Comparison of ENCODE assay signal across 9 mouse cellular contexts in genomic region chr10:20204696-20205431, GRCm38 (mm10). TPM values are rescaled to one million over a fixed set of nuclear protein-coding genes. Genes with fewer than 3 reads are reported as not detected.
DNase-seq lines count a peak whose midpoint lies in the region; ATAC-seq and TF ChIP-seq lines count a peak whose summit lies in the region.
"Had no signal": no experiment of that assay in that cellular context is flagged by ENCODE, and none has a peak within 500 bp of the region (broad histone marks: within the 10 kb centered on the region; RNA-seq: fewer than 3 reads in every experiment).

No protein-coding gene starts in this region.

- TF ChIP-seq POLR2A in cortical plate, adult 2 months (IDR thresholded peaks at IDR 0.05; ENCODE audit: extremely low read depth, insufficient read depth, low read length): no peak

- peaks cover 43% of the 10 kb centered on the region for H3K4me1 ChIP-seq in hindbrain, embryonic 10.5 days (replicated peaks)
- no peaks in the 10 kb centered on the region; the same call in 1 of the 2 replicates for H3K4me1 ChIP-seq in hindbrain, postnatal 0 days (ENCODE audit: insufficient read depth, low read length)
- H3K4me1 ChIP-seq in cortical plate, adult 2 months (ENCODE audit: control insufficient read depth, insufficient read depth, low read length): peaks cover 2% of the 10 kb centered on the region; the same call in 1 of the 2 replicates
- H3K4me1 ChIP-seq in kidney, embryonic 14.5 days (ENCODE audit: control insufficient read depth, insufficient read depth, low read length): no peaks in the 10 kb centered on the region; the same call in 1 of the 2 replicates

- no peaks in the 10 kb centered on the region for H3K36me3 ChIP-seq in hindbrain, embryonic 10.5 days
- no peaks in the 10 kb centered on the region for H3K36me3 ChIP-seq in hindbrain, postnatal 0 days (ENCODE audit: insufficient read depth, low read length)
- H3K36me3 ChIP-seq in kidney, embryonic 14.5 days (ENCODE audit: control insufficient read depth, insufficient read depth, low read length): no peaks in the 10 kb centered on the region

- no peak overlapping the region for H3K4me2 ChIP-seq in hindbrain, postnatal 0 days (ENCODE audit: low read depth, low read length)
- H3K4me2 ChIP-seq in kidney, embryonic 14.5 days (replicated peaks; ENCODE audit: low read depth, low read length): peak overlapping the region; percentile 24

- peak overlapping the region; percentile 39 for H3K4me3 ChIP-seq in hindbrain, embryonic 10.5 days
- no peak overlapping the region for H3K4me3 ChIP-seq in hindbrain, postnatal 0 days (ENCODE audit: low read length)
- no peak overlapping the region for H3K4me3 ChIP-seq in cortical plate, adult 2 months (ENCODE audit: insufficient read depth, low read length)
- peak overlapping the region; percentile 21; the same call in 1 of the 2 replicates for H3K4me3 ChIP-seq in kidney, embryonic 14.5 days (ENCODE audit: low read length)

- no peak for TF ChIP-seq CTCF in hindbrain, postnatal 0 days (IDR thresholded peaks at IDR 0.05; ENCODE audit: low read depth)
- TF ChIP-seq CTCF in cortical plate, adult 2 months (IDR thresholded peaks at IDR 0.05; ENCODE audit: extremely low read depth, insufficient read depth, low read length): no peak

- no peak overlapping the region for H3K9ac ChIP-seq in hindbrain, postnatal 0 days (replicated peaks; ENCODE audit: low read length)
- H3K9ac ChIP-seq in kidney, embryonic 14.5 days (ENCODE audit: low read depth, low read length): peak overlapping the region; percentile 47; the same call in 1 of the 2 replicates

- no peak for ATAC-seq in hindbrain, postnatal 0 days
- peak; percentile 69 for ATAC-seq in kidney, embryonic 14.5 days (ENCODE audit: low FRiP score, low TSS enrichment)

- no peaks in the 10 kb centered on the region for H3K9me3 ChIP-seq in hindbrain, embryonic 10.5 days
- no peaks in the 10 kb centered on the region for H3K9me3 ChIP-seq in hindbrain, postnatal 0 days (ENCODE audit: low read length)
- no peaks in the 10 kb centered on the region for H3K9me3 ChIP-seq in kidney, embryonic 14.5 days (ENCODE audit: control insufficient read depth, low read length)

- H3K27ac ChIP-seq in hindbrain, embryonic 10.5 days: peak overlapping the region; percentile 86
- H3K27ac ChIP-seq in hindbrain, postnatal 0 days: no peak overlapping the region
- peak overlapping the region; percentile 74; the same call in 1 of the 2 replicates for H3K27ac ChIP-seq in cortical plate, adult 2 months (ENCODE audit: insufficient read depth, low read length)
- H3K27ac ChIP-seq in kidney, embryonic 14.5 days (ENCODE audit: low read depth, low read length): peak overlapping the region; percentile 76; the same call in 1 of the 2 replicates

- H3K27me3 ChIP-seq in hindbrain, embryonic 10.5 days (ENCODE audit: insufficient read depth, poor library complexity, severe bottlenecking): no peaks in the 10 kb centered on the region
- no peaks in the 10 kb centered on the region for H3K27me3 ChIP-seq in hindbrain, postnatal 0 days (ENCODE audit: insufficient read depth, low read length)
- no peaks in the 10 kb centered on the region for H3K27me3 ChIP-seq in kidney, embryonic 14.5 days (ENCODE audit: control insufficient read depth, insufficient read depth, low read length)

- WGBS in hindbrain, embryonic 10.5 days: 25% methylated on average over 20 of the region's 20 CpGs
- WGBS in hindbrain, postnatal 0 days: 29% methylated on average over 20 of the region's 20 CpGs
- WGBS in kidney, embryonic 14.5 days: 33% methylated on average over 20 of the region's 20 CpGs

- DNase-seq in hindbrain, embryonic 10.5 days (ENCODE audit: low spot score): peak; percentile 53
- DNase-seq in hindbrain, postnatal 0 days (ENCODE audit: low spot score): no peak
- peak; percentile 77 for DNase-seq in retina, embryonic 14.5 days (ENCODE audit: low spot score)
- no peak for DNase-seq in gastrocnemius, postnatal 25 days
- no peak for DNase-seq in cerebellum, adult 9-11 months
- DNase-seq in layer of hippocampus, postnatal 36 days: no peak
- DNase-seq: right cerebral cortex, adult 18-20 months had no signal

RNA-seq across cellular contexts. Expression of gene Map7, which starts 56.6 kb away (rescaled TPM):
- 8.9 and 10.0 TPM in 2 replicates for polyA plus RNA-seq in hindbrain, embryonic 10.5 days (2016; fragmentation: Nextera tagmentation; extraction: Ambion mirVana)
- total RNA-seq in hindbrain, postnatal 0 days (2014; rRNA removed): 7.2 and 15.1 TPM in 2 replicates
- polyA plus RNA-seq in hindbrain, postnatal 0 days (2015; fragmentation: Nextera tagmentation; extraction: Ambion mirVana): 6.2 and 9.4 TPM in 2 replicates
- 86.5 and 91.4 TPM in 2 replicates for polyA plus RNA-seq in cortical plate, adult 2 months (2012; rRNA removed)
- 12.6 and 19.6 TPM in 2 replicates for polyA plus RNA-seq in kidney, embryonic 14.5 days (2014; fragmentation: Nextera tagmentation; extraction: Ambion mirVana)
- 1 to 10 TPM; 2.3 to 3.7 TPM for total RNA-seq in gastrocnemius, postnatal 25 days (2021)
- total RNA-seq in layer of hippocampus, postnatal 36 days (2021): 100 to 1,000 TPM; 104 to 121 TPM

Comparison
In these comparisons a context has a peak if more than half of its experiments do, and no peak if none do; other contexts are left out.
1. DNase-seq: peak in hindbrain, embryonic 10.5 days (single experiment) and retina, embryonic 14.5 days (single experiment); none in hindbrain, postnatal 0 days (single experiment), gastrocnemius, postnatal 25 days (single experiment), cerebellum, adult 9-11 months (single experiment) and layer of hippocampus, postnatal 36 days (0 of 2).
2. H3K4me3 ChIP-seq: peak in hindbrain, embryonic 10.5 days (single experiment) and kidney, embryonic 14.5 days (single experiment); none in hindbrain, postnatal 0 days (single experiment) and cortical plate, adult 2 months (single experiment).